In the genomic region with DNA sequence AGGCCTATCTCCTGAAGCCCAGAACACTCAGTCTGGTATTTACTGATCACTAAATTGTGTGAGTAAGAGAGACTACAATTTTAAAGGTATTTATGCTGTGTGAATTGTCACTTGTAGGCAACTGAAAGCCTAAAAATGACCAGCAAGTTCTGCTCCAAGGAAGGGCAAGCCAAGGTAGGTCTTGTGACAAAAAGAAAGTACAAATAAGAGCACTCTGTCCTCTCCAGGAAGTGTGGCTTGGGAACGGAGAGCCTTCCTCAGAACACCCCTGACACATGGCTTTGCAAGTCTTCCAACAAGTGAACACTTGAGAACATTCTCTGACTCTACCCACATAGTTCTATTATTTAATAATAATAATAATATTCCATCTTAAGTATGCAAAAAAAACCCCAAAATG, we compare ENCODE assay signal across 7 mouse cellular contexts. TPM values are rescaled to one million over a fixed set of nuclear protein-coding genes. Genes with fewer than 3 reads are reported as not detected.
A peak's percentile ranks its signal among the peaks of the same experiment; 100 is the strongest.
DNase-seq lines count a peak whose midpoint lies in the region; ATAC-seq lines count a peak whose summit lies in the region.

No protein-coding gene starts in this region.

- H3K4me2 ChIP-seq in kidney, embryonic 16.5 days (replicated peaks; ENCODE audit: low read depth, low read length) = peak overlapping the region; percentile 95; the same call in 1 of the 2 replicates
- no peak overlapping the region for H3K4me2 ChIP-seq in kidney, embryonic 14.5 days (replicated peaks; ENCODE audit: low read depth, low read length)
- peak overlapping the region; percentile 96 for H3K4me2 ChIP-seq in forebrain, embryonic 13.5 days
- H3K4me2 ChIP-seq in intestine, embryonic 15.5 days (replicated peaks) = peak overlapping the region; percentile 79
- H3K4me2 ChIP-seq in neural tube, embryonic 13.5 days = peak overlapping the region; percentile 93

- H3K27ac ChIP-seq in kidney, embryonic 16.5 days (ENCODE audit: low read length) = no peak overlapping the region
- no peak overlapping the region for H3K27ac ChIP-seq in kidney, embryonic 14.5 days (ENCODE audit: low read depth, low read length)
- H3K27ac ChIP-seq in forebrain, embryonic 13.5 days = no peak overlapping the region
- H3K27ac ChIP-seq in intestine, embryonic 15.5 days = no peak overlapping the region
- H3K27ac ChIP-seq in neural tube, embryonic 13.5 days (replicated peaks) = no peak overlapping the region

- H3K9me3 ChIP-seq in kidney, embryonic 16.5 days (ENCODE audit: low read length) = no peaks in the 10 kb centered on the region
- H3K9me3 ChIP-seq in kidney, embryonic 14.5 days (ENCODE audit: control insufficient read depth, low read length) = no peaks in the 10 kb centered on the region
- no peaks in the 10 kb centered on the region for H3K9me3 ChIP-seq in forebrain, embryonic 13.5 days (replicated peaks)
- H3K9me3 ChIP-seq in intestine, embryonic 15.5 days = no peaks in the 10 kb centered on the region
- H3K9me3 ChIP-seq in neural tube, embryonic 13.5 days = no peaks in the 10 kb centered on the region

- no peak for ATAC-seq in kidney, embryonic 16.5 days (ENCODE audit: low FRiP score, low TSS enrichment)
- ATAC-seq in kidney, embryonic 14.5 days (ENCODE audit: low FRiP score, low TSS enrichment) = no peak
- ATAC-seq in forebrain, embryonic 13.5 days = no peak
- ATAC-seq in intestine, embryonic 15.5 days = no peak
- ATAC-seq in neural tube, embryonic 13.5 days (ENCODE audit: low read depth) = no peak

- intact Hi-C loops in left cerebral cortex, postnatal 4 days (cut with DNase I) = loop anchor here (5.0 kb wide), 1 partner anchor 75 kb away; no protein-coding TSS in a partner anchor

- no peak overlapping the region for H3K9ac ChIP-seq in kidney, embryonic 16.5 days (replicated peaks; ENCODE audit: low read length)
- H3K9ac ChIP-seq in kidney, embryonic 14.5 days (ENCODE audit: low read depth, low read length) = no peak overlapping the region
- H3K9ac ChIP-seq in forebrain, embryonic 13.5 days = peak overlapping the region; percentile 55; the same call in 1 of the 2 replicates
- 0 out of 2 replicates have a peak overlapping the region, but pooled peaks have one; percentile 1 for H3K9ac ChIP-seq in intestine, embryonic 15.5 days
- peak overlapping the region; percentile 97 for H3K9ac ChIP-seq in neural tube, embryonic 13.5 days

- DNase-seq in natural killer cell, adult 2 months (ENCODE audit: low spot score in 2 of 2) = no peak
- no peak for DNase-seq in left cerebral cortex, postnatal 4 days

- H3K4me1 ChIP-seq in kidney, embryonic 16.5 days (ENCODE audit: insufficient read depth, low read length) = peaks cover 56% of the 10 kb centered on the region
- peaks cover 15% of the 10 kb centered on the region for H3K4me1 ChIP-seq in kidney, embryonic 14.5 days (ENCODE audit: control insufficient read depth, insufficient read depth, low read length)
- peaks cover 78% of the 10 kb centered on the region for H3K4me1 ChIP-seq in forebrain, embryonic 13.5 days
- H3K4me1 ChIP-seq in intestine, embryonic 15.5 days (replicated peaks) = peaks cover 54% of the 10 kb centered on the region
- peaks cover 84% of the 10 kb centered on the region for H3K4me1 ChIP-seq in neural tube, embryonic 13.5 days (replicated peaks)

- H3K27me3 ChIP-seq in kidney, embryonic 16.5 days (ENCODE audit: insufficient read depth, low read length) = 0 out of 2 replicates have a peak, but pooled peaks cover 3% of the 10 kb centered on the region
- H3K27me3 ChIP-seq in kidney, embryonic 14.5 days (ENCODE audit: control insufficient read depth, insufficient read depth, low read length) = no peaks in the 10 kb centered on the region
- H3K27me3 ChIP-seq in forebrain, embryonic 13.5 days = no peaks in the 10 kb centered on the region
- H3K27me3 ChIP-seq in intestine, embryonic 15.5 days (replicated peaks) = no peaks in the 10 kb centered on the region
- peaks cover 5% of the 10 kb centered on the region; the same call in 1 of the 2 replicates for H3K27me3 ChIP-seq in neural tube, embryonic 13.5 days

- WGBS in kidney, embryonic 16.5 days = 86% methylated on average over 1 of the region's 1 CpGs
- WGBS in kidney, embryonic 14.5 days = 79% methylated on average over 1 of the region's 1 CpGs
- whole genome bisulfite sequencing in forebrain, embryonic 13.5 days = 22% methylated on average over 1 of the region's 1 CpGs
- 33% methylated on average over 1 of the region's 1 CpGs for WGBS in intestine, embryonic 15.5 days
- WGBS in neural tube, embryonic 13.5 days = 41% methylated on average over 1 of the region's 1 CpGs

- no peaks in the 10 kb centered on the region for H3K36me3 ChIP-seq in kidney, embryonic 16.5 days (ENCODE audit: insufficient read depth, low read length)
- no peaks in the 10 kb centered on the region for H3K36me3 ChIP-seq in kidney, embryonic 14.5 days (ENCODE audit: control insufficient read depth, insufficient read depth, low read length)
- H3K36me3 ChIP-seq in forebrain, embryonic 13.5 days (ENCODE audit: poor library complexity, severe bottlenecking) = no peaks in the 10 kb centered on the region
- H3K36me3 ChIP-seq in intestine, embryonic 15.5 days = no peaks in the 10 kb centered on the region
- H3K36me3 ChIP-seq in neural tube, embryonic 13.5 days = no peaks in the 10 kb centered on the region

- no peak overlapping the region for H3K4me3 ChIP-seq in kidney, embryonic 16.5 days (ENCODE audit: low read length)
- no peak overlapping the region for H3K4me3 ChIP-seq in kidney, embryonic 14.5 days (ENCODE audit: low read length)
- H3K4me3 ChIP-seq in forebrain, embryonic 13.5 days = peak overlapping the region; percentile 97
- H3K4me3 ChIP-seq in intestine, embryonic 15.5 days (replicated peaks) = peak overlapping the region; percentile 88
- peak overlapping the region; percentile 97 for H3K4me3 ChIP-seq in neural tube, embryonic 13.5 days

RNA-seq across cellular contexts. Expression of gene Lrig1, which starts 2.5 kb away (rescaled TPM):
- polyA plus RNA-seq in kidney, embryonic 16.5 days (2015; fragmentation: Nextera tagmentation; extraction: Ambion mirVana) = 6.3 and 7.4 TPM in 2 replicates
- 10.4 and 11.0 TPM in 2 replicates for polyA plus RNA-seq in kidney, embryonic 14.5 days (2014; fragmentation: Nextera tagmentation; extraction: Ambion mirVana)
- polyA plus RNA-seq in forebrain, embryonic 13.5 days (2015; fragmentation: Nextera tagmentation; extraction: Ambion mirVana) = 6.4 and 7.6 TPM in 2 replicates
- polyA plus RNA-seq in intestine, embryonic 15.5 days (2015; fragmentation: Nextera tagmentation; extraction: Ambion mirVana) = 17.1 and 19.5 TPM in 2 replicates
- 10.5 and 12.9 TPM in 2 replicates for polyA plus RNA-seq in neural tube, embryonic 13.5 days (2015; fragmentation: Nextera tagmentation; extraction: Ambion mirVana)
- 10 to 100 TPM; 28.3 to 32.8 TPM for total RNA-seq in left cerebral cortex, postnatal 4 days (2021)

Comparison
In these comparisons a context has a peak if more than half of its experiments do, and no peak if none do; other contexts are left out.
1. H3K4me3 ChIP-seq: peak in forebrain, embryonic 13.5 days (single experiment), intestine, embryonic 15.5 days (single experiment) and neural tube, embryonic 13.5 days (single experiment); none in kidney, embryonic 16.5 days (single experiment) and kidney, embryonic 14.5 days (single experiment).
2. H3K9ac ChIP-seq: peak in forebrain, embryonic 13.5 days (single experiment), intestine, embryonic 15.5 days (single experiment) and neural tube, embryonic 13.5 days (single experiment); none in kidney, embryonic 16.5 days (single experiment) and kidney, embryonic 14.5 days (single experiment).